Mouse (Mus musculus) right cerebral cortex, postnatal 36 days (tissue): ENCODE results near the gene Arhgap11a.

ENCODE experiments used
- DNase-seq, 2 experiments: peaks; one replicate each; pipeline ENCODE4 v3.0.0; 2022; ENCODE audit warnings: low spot score in 2 of 2, mixed read lengths in 1 of 2

The Arhgap11a gene

GRCm38 (mm10) chr2:113817681-113818606 is 30.5 kb downstream of the Arhgap11a start:
- DNase-seq = no peak

GRCm38 (mm10) chr2:113807640-113808039 is 40.8 kb downstream of the Arhgap11a start:
- DNase-seq = no peak

- no peak for DNase-seq
Observed at GRCm38 (mm10) chr2:113806851-113807577, 41.4 kb downstream of the Arhgap11a start.

GRCm38 (mm10) chr2:113805765-113806164 is 42.7 kb downstream of the Arhgap11a start:
- no peak for DNase-seq

GRCm38 (mm10) chr2:113803753-113804152 is 44.7 kb downstream of the Arhgap11a start:
- DNase-seq = no peak

- no peak for DNase-seq
Observed at GRCm38 (mm10) chr2:113800846-113801245, 47.6 kb downstream of the Arhgap11a start.

- DNase-seq = no peak
Observed at GRCm38 (mm10) chr2:113798605-113799004, 49.9 kb downstream of the Arhgap11a start.

GRCm38 (mm10) chr2:113795186-113795585 is 53.3 kb downstream of the Arhgap11a start:
- DNase-seq = no peak

- no peak for DNase-seq
Observed at GRCm38 (mm10) chr2:113793521-113793920, 54.9 kb downstream of the Arhgap11a start.

- DNase-seq = no peak
Observed at GRCm38 (mm10) chr2:113788821-113789387, 59.6 kb downstream of the Arhgap11a start.

GRCm38 (mm10) chr2:113787882-113788281 is 60.6 kb downstream of the Arhgap11a start:
- DNase-seq = no peak

GRCm38 (mm10) chr2:113784851-113785250 is 63.6 kb downstream of the Arhgap11a start:
- DNase-seq = no peak

GRCm38 (mm10) chr2:113781521-113781920 is 66.9 kb downstream of the Arhgap11a start:
- no peak for DNase-seq
